7 mouse cellular contexts compared by ENCODE assay signal in genomic region chr12:117751045-117751444, GRCm38 (mm10). TPM values are rescaled to one million over a fixed set of nuclear protein-coding genes. Genes with fewer than 3 reads are reported as not detected.
DNase-seq lines count a peak whose midpoint lies in the region; ATAC-seq lines count a peak whose summit lies in the region.

No protein-coding gene starts in this region.

- H3K4me1 ChIP-seq in kidney, embryonic 15.5 days, result peaks cover 21% of the 10 kb centered on the region
- H3K4me1 ChIP-seq in embryonic facial prominence, embryonic 12.5 days, result peaks cover 17% of the 10 kb centered on the region
- peaks cover 9% of the 10 kb centered on the region for H3K4me1 ChIP-seq in hindbrain, embryonic 11.5 days (replicated peaks; ENCODE audit: control insufficient read depth, insufficient read depth, low read length)
- H3K4me1 ChIP-seq in neural tube, embryonic 12.5 days, result peaks cover 19% of the 10 kb centered on the region

- ATAC-seq in kidney, embryonic 15.5 days (replicated peaks; ENCODE audit: low FRiP score), result 0 out of 2 replicates have a peak, but pooled peaks have one; percentile 23
- ATAC-seq in embryonic facial prominence, embryonic 12.5 days (ENCODE audit: insufficient number of reproducible peaks, insufficient read depth, low FRiP score, low TSS enrichment), result peak; percentile 31; the same call in 1 of the 2 replicates
- peak; percentile 61 for ATAC-seq in hindbrain, embryonic 11.5 days (ENCODE audit: low FRiP score)
- peak; percentile 57 for ATAC-seq in neural tube, embryonic 12.5 days (ENCODE audit: low FRiP score, low read depth)

- DNase-seq in kidney, postnatal 10 days, result no peak
- no peak for DNase-seq in hindbrain, embryonic 11.5 days (ENCODE audit: low spot score)
- DNase-seq in cerebellum, postnatal 10 days, result no peak
- DNase-seq in spleen, adult 12 weeks (ENCODE audit: low spot score), result no peak

- H3K36me3 ChIP-seq in kidney, embryonic 15.5 days, result 0 out of 2 replicates have a peak, but pooled peaks cover 3% of the 10 kb centered on the region
- no peaks in the 10 kb centered on the region for H3K36me3 ChIP-seq in embryonic facial prominence, embryonic 12.5 days
- H3K36me3 ChIP-seq in hindbrain, embryonic 11.5 days (ENCODE audit: control insufficient read depth, insufficient read depth, low read length), result no peaks in the 10 kb centered on the region
- peaks cover 25% of the 10 kb centered on the region; the same call in 1 of the 2 replicates for H3K36me3 ChIP-seq in neural tube, embryonic 12.5 days

- peak overlapping the region; percentile 39 for H3K4me2 ChIP-seq in kidney, embryonic 15.5 days
- peak overlapping the region; percentile 36 for H3K4me2 ChIP-seq in embryonic facial prominence, embryonic 12.5 days (replicated peaks)
- peak overlapping the region; percentile 6; the same call in 1 of the 2 replicates for H3K4me2 ChIP-seq in hindbrain, embryonic 11.5 days (replicated peaks; ENCODE audit: low read depth, low read length)
- peak overlapping the region; percentile 44 for H3K4me2 ChIP-seq in neural tube, embryonic 12.5 days (replicated peaks)

- no peaks in the 10 kb centered on the region for H3K9me3 ChIP-seq in kidney, embryonic 15.5 days (replicated peaks)
- H3K9me3 ChIP-seq in embryonic facial prominence, embryonic 12.5 days, result no peaks in the 10 kb centered on the region
- H3K9me3 ChIP-seq in hindbrain, embryonic 11.5 days (ENCODE audit: control insufficient read depth, low read length), result no peaks in the 10 kb centered on the region
- H3K9me3 ChIP-seq in neural tube, embryonic 12.5 days, result no peaks in the 10 kb centered on the region

- no peaks in the 10 kb centered on the region for H3K27me3 ChIP-seq in kidney, embryonic 15.5 days
- H3K27me3 ChIP-seq in embryonic facial prominence, embryonic 12.5 days, result 0 out of 2 replicates have a peak, but pooled peaks cover 5% of the 10 kb centered on the region
- H3K27me3 ChIP-seq in hindbrain, embryonic 11.5 days (ENCODE audit: control insufficient read depth, insufficient read depth, low read length), result no peaks in the 10 kb centered on the region
- no peaks in the 10 kb centered on the region for H3K27me3 ChIP-seq in neural tube, embryonic 12.5 days (replicated peaks)

- H3K9ac ChIP-seq in kidney, embryonic 15.5 days, result no peak overlapping the region
- no peak overlapping the region for H3K9ac ChIP-seq in embryonic facial prominence, embryonic 12.5 days
- H3K9ac ChIP-seq in hindbrain, embryonic 11.5 days (ENCODE audit: low read depth, low read length), result no peak overlapping the region
- no peak overlapping the region for H3K9ac ChIP-seq in neural tube, embryonic 12.5 days

- 17% methylated on average over 9 of the region's 9 CpGs for WGBS in kidney, embryonic 15.5 days
- 14% methylated on average over 9 of the region's 9 CpGs for WGBS in embryonic facial prominence, embryonic 12.5 days
- 39% methylated on average over 9 of the region's 9 CpGs for WGBS in hindbrain, embryonic 11.5 days
- 14% methylated on average over 9 of the region's 9 CpGs for WGBS in neural tube, embryonic 12.5 days

- H3K4me3 ChIP-seq in kidney, embryonic 15.5 days (replicated peaks), result no peak overlapping the region
- no peak overlapping the region for H3K4me3 ChIP-seq in embryonic facial prominence, embryonic 12.5 days
- no peak overlapping the region for H3K4me3 ChIP-seq in hindbrain, embryonic 11.5 days (ENCODE audit: low read depth, low read length)
- H3K4me3 ChIP-seq in neural tube, embryonic 12.5 days, result no peak overlapping the region

- H3K27ac ChIP-seq in kidney, embryonic 15.5 days, result peak overlapping the region; percentile 67
- H3K27ac ChIP-seq in embryonic facial prominence, embryonic 12.5 days, result no peak overlapping the region
- H3K27ac ChIP-seq in hindbrain, embryonic 11.5 days (ENCODE audit: low read depth, low read length), result peak overlapping the region; percentile 80
- peak overlapping the region; percentile 59; the same call in 1 of the 2 replicates for H3K27ac ChIP-seq in neural tube, embryonic 12.5 days

RNA-seq across cellular contexts. Expression of gene Cdca7l, which starts 53.0 kb away (rescaled TPM):
- 56.0 and 60.6 TPM in 2 replicates for polyA plus RNA-seq in kidney, embryonic 15.5 days (2015; fragmentation: Nextera tagmentation; extraction: Ambion mirVana)
- 34.1 and 34.6 TPM in 2 replicates for polyA plus RNA-seq in embryonic facial prominence, embryonic 12.5 days (2016; fragmentation: Nextera tagmentation; extraction: Ambion mirVana)
- polyA plus RNA-seq in hindbrain, embryonic 11.5 days (2014; fragmentation: Nextera tagmentation; extraction: Ambion mirVana), result 24.6 and 25.8 TPM in 2 replicates
- polyA plus RNA-seq in neural tube, embryonic 12.5 days (2016; fragmentation: Nextera tagmentation; extraction: Ambion mirVana), result 9.3 and 12.9 TPM in 2 replicates
